Mouse (Mus musculus): ENCODE measurements around the gene Lman1l.

Lman1l gene

GRCm38 (mm10) chr9:57577144-57577849 is 43.3 kb downstream of the Lman1l start:
- no peak for DNase-seq (ENCODE audit: low spot score)

GRCm38 (mm10) chr9:57575577-57575976 is 45.0 kb downstream of the Lman1l start:
- no peak for DNase-seq (ENCODE audit: low spot score)

- no peak for DNase-seq (ENCODE audit: low spot score)
Observed at GRCm38 (mm10) chr9:57574397-57574796, 46.2 kb downstream of the Lman1l start.

GRCm38 (mm10) chr9:57568500-57568899 is 52.1 kb downstream of the Lman1l start:
- no peak for DNase-seq (ENCODE audit: low spot score)

DNA sequence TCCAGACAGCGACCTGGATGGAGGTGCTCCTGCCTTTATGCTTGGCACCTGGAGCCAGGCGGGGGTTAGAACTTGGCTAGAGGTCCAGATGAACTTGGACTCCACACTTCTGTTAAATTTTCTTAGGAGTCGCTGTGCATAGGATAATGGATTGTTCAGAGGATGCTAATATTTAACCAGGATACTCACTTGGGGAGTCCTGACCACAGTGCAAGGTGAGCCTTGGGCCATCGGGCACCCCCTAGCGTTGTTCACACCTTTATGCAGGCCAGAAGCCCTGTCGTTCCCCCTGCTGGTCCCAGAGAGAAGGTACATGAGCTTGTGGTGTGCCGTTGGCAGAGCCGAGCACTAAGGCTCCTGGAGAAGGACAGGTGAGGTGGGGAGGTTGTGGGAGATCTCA is 53.7 kb downstream of the Lman1l start:
- no peak for DNase-seq (ENCODE audit: low spot score)

GRCm38 (mm10) chr9:57565741-57566221 is 54.8 kb downstream of the Lman1l start:
- DNase-seq (ENCODE audit: low spot score), result no peak

DNA sequence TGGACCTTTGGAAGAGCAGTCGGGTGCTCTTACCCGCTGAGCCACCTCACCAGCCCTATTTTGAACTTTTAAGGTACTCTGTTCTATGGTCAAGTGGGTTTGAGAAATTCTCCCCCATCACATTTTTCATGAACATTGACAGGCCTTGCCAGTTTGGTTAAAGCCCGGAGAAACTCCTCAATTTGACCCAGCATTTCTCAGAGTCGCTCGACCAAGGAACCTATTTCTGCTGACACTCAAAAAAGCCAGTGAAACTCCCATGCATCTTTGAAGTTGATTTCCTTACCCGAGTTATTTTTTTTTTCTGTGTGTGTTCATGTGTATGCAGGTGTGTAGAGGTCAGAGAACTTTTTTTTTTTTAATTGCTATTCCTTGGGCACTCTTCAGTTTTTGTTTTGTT is 56.0 kb downstream of the Lman1l start:
- DNase-seq (ENCODE audit: low spot score), result no peak

- DNase-seq (ENCODE audit: low spot score), result peak; percentile 50
Observed at GRCm38 (mm10) chr9:57562896-57563372, 57.6 kb downstream of the Lman1l start.

- DNase-seq (ENCODE audit: low spot score), result no peak
Observed at GRCm38 (mm10) chr9:57561711-57562099, 58.9 kb downstream of the Lman1l start.

- peak; percentile 94 for DNase-seq (ENCODE audit: low spot score)
Observed at GRCm38 (mm10) chr9:57560861-57561710, 59.5 kb downstream of the Lman1l start, which contains the start of gene Scamp2. Gene Scamp2, plus strand, starts transcription at chr9:57560943.

DNA sequence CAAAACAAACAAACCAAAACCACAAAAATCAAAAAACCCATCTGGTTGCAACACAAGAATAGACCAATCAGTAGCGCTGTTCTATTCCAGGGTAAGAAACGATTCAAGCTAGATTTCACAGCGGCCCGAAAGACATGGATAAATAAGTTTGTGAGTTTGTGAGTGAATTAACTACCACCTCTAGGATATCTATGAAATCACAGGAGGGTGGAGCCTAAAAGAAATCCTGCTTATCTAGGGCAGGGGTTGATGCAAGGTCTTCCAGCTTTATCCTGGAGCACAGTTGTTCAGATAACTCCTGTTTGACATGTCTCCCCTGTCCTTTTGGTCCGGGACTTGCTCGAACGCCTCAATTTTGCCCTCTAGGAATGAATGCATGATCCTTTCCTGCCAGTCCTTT is 60.3 kb downstream of the Lman1l start:
- DNase-seq (ENCODE audit: low spot score), result no peak

DNA sequence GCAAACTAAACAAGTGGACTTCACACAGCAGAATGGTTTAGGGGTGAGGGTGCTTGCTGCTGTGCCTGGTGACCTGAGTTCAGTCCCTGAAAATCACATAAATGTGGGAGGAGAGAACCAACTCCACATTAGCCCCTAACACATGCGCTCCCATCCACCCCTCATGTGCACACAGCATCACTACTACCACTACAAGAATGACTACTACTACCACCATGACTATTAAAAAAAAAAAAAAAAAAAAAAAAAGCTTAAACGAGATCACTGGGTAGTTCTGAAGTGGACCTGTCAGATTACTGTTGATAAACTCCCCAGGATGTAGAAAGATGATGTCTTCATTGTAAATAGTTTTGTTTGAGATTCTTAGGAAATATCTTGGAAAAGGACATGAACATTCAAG is 61.0 kb downstream of the Lman1l start:
- no peak for DNase-seq (ENCODE audit: low spot score)

- no peak for DNase-seq (ENCODE audit: low spot score)
Observed at GRCm38 (mm10) chr9:57558625-57559024, 61.9 kb downstream of the Lman1l start.

GRCm38 (mm10) chr9:57557215-57557614 is 63.4 kb downstream of the Lman1l start:
- no peak for DNase-seq (ENCODE audit: low spot score)
